Mouse (Mus musculus) layer of hippocampus, adult 18-20 months (tissue): ENCODE results near the gene Rnh1. TPM values are rescaled to one million over a fixed set of nuclear protein-coding genes. Genes with fewer than 3 reads are reported as not detected.
A peak's percentile ranks its signal among the peaks of the same experiment; 100 is the strongest.

Source experiments
- DNase-seq, 2 experiments: peaks; one replicate each; pipeline ENCODE4 v3.0.0; 2022; ENCODE audit warnings: low spot score in 2 of 2
- long read RNA-seq: library from polyadenylated mRNA; stranded (forward); transcript quantifications from one replicate; pipeline ENCODE4 v2.0.0, GENCODE M21; 2021
- total RNA-seq, 2 experiments: library from RNA; stranded (reverse); gene quantifications; 2 replicates each; pipeline ENCODE4 v1.2.3; 2021

The Rnh1 gene
- total RNA-seq: 10 to 100 TPM; 35.5 to 45.9 TPM
- long read RNA-seq, transcript Rnh1-201 (10 exons, 2,091 nt): minor isoform, 10 of 30 reads
- long read RNA-seq, transcript Rnh1-202 (10 exons, 1,656 nt): major isoform, 15 of 30 reads
- long read RNA-seq, partial matches to known transcripts: 4 of 30 reads
- long read RNA-seq, other reads (novel, unspliced or antisense): 1 of 30 reads

DNA sequence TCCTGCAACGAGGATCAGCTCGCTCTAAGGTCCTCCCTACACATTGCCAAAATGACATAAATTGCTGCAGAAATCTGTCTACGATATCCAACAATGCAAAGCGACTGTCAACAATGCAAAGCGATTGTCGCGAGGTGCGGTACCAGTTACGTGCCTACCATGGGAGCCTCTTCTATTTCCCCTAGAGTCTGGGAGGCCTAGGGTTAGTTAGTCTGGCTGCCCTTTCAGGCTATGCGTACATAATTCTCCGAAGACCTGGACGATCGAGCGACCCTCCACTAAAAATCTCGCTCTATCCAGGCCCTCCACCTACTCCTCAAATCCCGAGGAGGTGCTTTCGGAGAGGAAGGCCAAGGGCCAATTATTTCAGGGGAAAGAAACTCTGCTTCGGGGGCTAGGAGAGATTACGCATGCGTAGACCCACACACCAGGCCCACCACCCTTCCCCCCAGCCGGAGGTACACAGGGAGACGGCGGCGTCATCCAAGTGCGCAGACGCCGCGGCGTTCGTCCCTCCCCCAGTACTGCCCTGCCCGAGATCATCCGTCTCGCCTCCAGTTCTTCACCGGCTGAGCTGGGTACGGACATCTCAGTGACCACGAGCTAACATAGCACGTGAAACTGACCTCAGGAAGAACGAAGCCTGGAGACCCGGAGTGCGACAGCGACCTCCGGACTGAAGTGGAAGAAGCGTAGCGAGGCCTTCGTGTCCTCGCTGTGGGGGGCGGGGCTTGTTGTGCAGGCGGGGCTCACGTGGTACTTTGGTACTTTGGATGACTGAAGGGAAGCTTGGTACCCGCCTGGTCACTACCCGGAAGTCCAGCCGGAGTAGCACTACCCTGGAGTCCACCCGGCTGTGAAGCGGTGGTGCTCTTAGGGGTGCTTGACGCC, at the start of gene Rnh1:
Gene Rnh1 (minus strand): TSS at position 742 of the 891 bp plus-strand sequence.
- peak; percentile 91 to 96 for DNase-seq

DNA sequence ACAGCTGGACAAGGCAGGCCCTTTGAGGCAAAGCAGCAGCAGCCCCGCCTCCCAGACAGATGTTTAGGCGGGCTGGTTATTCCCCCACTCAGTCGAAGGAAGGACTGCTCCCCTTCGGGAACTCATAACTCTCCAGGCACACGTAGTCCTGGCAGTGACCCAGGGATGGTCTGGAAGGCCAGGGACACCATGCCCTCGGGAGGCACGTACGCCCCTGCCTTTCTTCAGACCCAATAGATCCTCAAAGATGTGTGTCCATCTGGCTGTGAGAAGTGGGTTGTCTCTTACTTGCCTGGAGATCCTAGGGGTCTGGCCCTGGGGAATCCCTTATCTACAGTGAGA, 49.4 kb upstream of the Rnh1 start:
- no peak for DNase-seq

DNA sequence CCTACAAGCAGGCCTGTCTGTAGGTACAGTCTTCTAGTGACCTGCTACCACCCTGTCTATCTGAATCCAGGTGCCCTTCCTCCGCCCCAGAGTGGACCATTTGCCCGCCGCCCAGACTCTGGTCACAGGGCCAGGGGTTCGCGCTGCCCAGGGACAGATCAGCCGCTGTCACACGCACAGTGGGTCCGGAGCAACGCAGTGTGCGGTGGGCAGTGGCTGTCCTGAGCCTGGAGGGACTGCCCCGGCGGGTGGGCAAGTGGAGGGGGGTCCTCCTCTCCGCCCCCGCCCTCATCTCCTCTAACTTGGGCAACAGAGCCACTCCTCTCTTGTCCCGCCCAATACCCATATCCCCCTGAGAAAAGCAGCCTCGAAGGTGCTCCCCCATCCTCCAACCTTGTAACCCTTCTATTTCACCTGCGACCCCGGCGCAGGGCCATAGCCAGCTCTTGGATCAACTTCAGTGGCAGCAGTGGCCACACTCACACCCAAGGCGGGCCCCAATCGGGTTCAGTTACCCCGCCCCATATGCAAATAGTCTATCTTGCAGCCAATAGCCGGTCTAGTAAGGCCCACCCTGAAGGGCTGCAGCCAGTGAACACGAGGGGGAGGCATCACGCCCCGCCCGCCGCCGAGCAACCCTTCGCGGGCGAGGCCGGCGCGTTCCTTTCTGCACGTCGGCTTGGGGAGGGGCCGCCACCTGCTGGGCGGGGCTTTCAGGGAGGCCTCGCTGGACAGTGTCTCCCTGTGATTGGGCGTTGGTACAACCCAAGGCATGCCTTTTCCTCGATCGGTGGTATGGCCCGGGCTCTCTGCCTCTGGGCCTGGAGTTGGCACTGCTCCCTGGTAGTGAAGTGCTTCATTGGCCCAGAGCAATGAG, 48.8 kb upstream of the Rnh1 start:
- peak; percentile 90 to 94 for DNase-seq

DNA sequence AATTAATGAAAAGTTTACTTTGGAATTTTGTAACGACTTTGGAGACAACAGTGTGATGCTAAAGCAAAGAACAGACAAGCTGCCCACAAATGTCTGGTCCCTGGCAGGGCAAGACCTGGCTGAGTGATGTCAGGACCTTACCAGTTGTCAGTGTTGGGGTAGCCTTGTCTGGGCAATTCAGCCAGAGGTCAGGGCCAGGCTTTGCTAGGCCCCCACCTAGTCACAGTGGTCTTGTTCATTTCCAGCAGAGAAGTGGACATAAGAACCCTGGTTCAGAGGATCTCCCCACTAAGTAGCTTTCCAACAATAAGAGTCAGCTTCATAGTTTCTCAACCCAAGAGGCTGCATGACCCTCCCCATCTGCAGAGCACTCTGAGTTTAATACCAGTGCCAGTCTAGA, 47.7 kb upstream of the Rnh1 start:
- DNase-seq: no peak

DNA sequence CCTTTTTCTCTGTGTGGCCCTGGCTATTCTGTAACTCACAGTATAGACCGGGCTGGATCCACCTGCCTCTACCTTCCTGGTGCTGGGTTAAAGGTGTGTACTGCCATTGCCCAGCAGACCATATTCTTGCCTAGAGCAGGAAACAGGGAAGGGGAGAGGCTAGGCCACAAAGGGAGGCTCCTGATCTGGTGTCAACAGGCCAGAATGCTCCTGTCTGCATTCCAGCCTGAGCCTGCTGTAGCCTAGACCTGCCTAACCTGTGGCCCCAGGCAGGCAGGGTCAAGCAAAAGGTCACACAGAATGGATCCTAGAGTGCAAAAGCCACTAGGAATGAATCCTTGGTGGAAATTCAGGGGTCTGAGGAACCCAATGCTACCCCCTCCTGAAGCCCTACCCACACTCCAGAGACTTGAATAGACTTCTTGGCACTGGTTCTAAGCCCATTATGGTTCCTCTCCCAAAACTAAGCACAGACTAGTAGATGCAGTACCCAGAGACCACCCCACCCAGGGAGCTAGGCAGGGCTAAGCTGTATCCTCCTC, 47.0 kb upstream of the Rnh1 start:
- DNase-seq: no peak

DNA sequence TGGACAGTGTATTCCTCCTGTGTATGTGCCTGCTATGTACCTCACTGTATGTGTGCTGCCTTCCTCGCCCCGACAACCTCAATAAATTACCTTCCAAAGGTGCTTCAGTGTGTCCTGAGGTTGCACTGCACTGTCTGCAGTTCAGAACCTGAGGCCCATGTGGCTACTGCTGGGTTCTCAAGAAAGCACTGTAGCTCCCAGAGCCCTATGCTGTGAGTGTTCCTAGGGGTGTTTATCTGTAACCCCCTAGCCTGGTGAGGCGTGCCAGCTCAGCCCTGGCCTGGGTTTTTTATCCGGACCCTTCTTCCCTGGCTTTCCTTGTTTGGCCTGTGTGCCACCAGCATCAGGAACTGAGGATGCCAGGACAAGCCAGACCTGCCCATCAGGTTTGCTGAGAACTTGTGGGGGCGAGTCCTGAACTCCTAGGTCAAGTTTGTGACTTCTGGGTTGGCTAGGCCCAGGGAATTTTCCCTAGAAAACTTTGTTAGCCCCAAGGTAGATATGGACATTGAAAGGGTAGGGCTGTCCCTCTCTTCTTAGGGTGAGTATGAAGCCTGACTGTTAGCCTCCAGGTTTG, 46.0 kb upstream of the Rnh1 start:
- no peak for DNase-seq

DNA sequence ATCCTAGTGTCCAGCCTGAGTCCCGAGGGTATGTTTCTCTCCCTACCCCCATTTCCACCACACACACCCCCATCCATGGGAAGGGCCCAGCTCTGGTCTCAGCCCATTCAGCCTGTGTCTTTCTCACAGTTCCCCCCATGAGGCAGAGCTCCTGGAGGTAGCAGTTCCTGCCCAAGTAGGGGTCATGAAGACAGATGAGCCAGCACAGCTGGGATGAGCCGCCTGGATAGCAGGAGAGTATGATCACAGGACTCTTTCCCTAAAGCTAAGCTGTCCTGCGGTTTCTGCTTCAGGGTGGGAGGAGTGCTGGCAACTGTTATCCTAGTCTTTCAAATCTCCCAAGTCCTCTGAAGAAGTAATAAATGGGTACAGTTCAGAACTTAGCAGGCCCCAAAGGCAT, 45.5 kb upstream of the Rnh1 start:
- DNase-seq: no peak

GRCm38 (mm10) chr7:141217343-141218013, 44.8 kb upstream of the Rnh1 start:
- DNase-seq: no peak

DNA sequence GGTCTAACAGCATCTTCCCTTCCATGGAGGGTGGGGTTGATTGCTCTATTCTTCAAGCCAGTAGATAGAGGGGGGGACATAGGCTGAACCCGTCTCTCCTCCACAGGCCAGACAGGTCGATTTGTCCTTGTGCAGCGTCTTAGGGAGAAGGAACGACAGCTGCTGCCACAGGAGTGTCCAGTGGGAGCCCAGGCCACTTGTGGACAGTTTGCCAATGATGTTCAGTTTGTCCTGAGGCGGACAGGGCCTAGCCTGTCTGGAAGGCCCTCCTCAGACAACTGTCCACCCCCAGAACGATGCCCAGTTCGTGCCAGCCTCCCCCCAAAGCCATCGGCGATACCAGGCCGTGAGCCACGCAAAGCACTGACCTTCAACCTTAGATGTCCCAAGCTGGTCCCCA, 44.2 kb upstream of the Rnh1 start:
- no peak for DNase-seq

DNA sequence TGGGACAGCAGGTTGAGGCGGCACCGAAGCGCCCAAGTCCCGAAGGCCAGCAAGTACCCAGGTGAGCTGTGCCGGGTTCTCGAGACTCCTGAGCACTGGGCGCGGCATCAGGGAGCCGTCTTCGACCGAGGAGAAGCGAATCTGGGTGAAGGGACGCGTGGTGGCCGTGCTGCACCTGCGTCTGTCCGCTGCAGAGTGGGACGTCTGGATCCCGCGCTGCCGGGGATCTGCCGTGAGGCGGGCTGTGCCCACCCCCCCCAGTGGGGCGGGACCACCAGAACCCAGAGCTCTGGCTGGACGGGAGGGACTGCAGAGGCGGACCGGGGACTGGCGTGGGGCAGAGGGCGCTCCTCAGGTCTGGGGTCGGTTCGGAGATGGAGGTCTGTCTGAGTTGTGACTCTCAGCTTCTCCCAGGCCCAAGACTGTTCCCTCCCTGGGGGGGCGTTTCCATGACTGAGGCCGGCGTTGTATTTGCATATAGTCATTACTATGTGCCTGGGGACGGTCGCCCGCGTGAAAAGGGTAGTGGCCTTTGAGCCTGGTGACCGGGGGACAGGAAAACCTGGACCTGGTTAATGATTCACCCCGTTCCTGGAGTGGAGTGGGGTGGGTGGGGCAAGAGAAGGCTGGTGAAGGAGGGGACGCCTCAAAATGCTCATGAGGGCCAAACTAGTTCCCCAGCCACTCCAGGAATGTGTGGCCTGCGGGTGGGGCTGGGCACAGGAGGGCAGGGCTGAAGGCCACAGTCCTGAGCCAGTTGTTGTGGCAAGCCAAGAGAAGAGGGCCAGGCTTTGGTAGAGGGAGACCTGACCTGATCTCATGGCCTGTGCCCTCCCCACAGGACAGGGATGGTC, 43.5 kb upstream of the Rnh1 start:
- DNase-seq: no peak

DNA sequence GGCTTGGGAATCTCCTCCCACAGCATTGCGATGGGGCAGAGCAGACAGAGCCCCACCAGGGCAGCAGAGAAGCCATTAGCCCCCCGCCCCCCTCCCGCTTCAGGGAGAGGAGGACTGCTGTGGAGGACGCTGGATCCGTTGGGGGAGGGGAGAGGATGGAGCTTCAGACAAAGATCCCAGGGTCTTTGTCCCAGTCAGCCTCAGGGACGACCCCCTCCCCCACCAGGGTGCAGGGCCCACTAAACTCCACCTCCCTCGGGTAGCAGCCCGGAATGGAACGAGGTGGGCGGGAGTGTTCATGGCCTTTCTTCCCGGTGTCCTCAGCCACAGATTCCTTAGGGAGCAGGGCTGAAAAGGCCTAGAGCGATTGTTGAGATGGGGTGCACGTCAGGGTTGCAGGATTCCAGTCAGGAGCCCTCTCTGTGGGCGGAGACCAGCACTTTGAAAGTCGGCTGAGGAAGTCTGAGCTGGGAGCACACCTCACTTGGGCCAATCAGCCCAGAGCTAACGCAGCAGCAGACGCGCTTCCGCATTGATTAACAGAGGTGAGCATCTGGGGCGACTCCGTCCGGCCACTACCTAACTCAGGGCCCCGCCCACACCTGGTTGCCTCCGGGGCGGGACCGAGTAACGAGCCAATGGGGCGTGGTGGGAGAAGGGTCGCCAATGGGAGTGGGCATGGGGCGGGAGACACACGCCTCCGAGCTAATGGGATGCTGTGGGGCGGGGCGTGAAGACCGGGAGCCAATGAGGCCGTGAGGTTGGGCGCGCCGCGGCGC, 42.6 kb upstream of the Rnh1 start, which contains the start of gene Rassf7:
Gene Rassf7 (plus strand): TSS at position 760 of the 779 bp plus-strand sequence.
- peak; percentile 68 to 79 for DNase-seq

GRCm38 (mm10) chr7:141214310-141214709, 41.7 kb upstream of the Rnh1 start:
- no peak for DNase-seq

DNA sequence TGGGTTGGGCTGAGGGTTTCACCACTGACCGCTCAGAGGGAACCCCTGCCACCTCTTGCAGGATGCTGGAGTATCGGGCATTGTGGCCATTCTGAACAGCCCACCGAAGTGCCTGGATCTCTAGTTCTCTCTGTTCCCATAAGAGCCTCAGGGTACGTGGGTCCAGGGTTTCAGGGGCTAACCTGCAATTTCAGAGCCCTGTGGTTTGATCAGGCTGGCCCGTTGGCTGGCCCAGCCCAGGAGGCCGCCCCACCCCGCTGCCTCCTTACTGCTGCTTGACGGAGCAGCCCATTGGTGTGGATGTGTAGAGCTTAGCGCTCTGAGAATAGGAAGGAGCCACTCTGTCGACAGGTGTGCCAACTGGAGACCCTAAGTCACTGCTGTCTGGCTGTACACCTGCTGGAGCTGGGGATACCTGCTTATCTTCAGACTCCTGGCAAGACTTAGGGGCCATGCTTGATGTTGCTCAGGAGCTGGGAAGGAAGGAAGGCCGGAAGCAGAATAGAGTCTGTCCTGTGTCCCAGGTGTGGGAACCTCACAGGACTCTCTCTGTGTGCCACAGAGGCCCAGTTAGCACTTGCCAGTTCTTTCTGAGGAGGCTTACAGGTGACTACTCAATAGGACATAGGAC, 41.1 kb upstream of the Rnh1 start, which contains the start of gene Lmntd2:
Gene Lmntd2 (minus strand): TSS at position 476 of the 631 bp plus-strand sequence.
- no peak for DNase-seq

- DNase-seq: no peak
These were observed 40.5 kb upstream of the Rnh1 start for GRCm38 (mm10) chr7:141213133-141213532.

DNA sequence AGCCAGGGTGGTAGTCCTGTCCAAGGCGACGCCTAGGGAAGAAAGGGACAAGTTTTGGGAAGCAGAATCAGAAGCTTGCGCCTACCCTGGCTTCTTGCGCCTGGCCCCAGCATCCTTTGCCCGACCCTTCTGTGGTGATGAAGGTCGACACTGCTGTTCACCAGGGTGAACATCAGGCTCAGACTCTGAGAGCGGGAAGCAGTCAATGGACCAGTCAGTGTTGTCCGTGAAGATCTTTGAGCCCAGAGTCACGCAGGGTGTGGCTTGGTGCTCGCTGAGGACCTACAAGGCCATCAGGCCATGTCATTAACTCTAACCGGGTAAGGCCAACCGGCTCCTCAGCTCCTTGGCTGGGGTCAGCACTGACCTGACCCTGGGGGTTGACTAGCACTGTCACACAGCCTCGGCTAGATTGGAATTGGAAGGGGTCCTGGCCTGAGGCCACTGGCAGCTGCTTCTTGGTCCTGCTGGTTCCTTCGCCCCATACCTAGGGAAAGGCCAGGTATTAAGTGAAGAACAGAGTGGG, 38.0 kb upstream of the Rnh1 start:
- no peak for DNase-seq

DNA sequence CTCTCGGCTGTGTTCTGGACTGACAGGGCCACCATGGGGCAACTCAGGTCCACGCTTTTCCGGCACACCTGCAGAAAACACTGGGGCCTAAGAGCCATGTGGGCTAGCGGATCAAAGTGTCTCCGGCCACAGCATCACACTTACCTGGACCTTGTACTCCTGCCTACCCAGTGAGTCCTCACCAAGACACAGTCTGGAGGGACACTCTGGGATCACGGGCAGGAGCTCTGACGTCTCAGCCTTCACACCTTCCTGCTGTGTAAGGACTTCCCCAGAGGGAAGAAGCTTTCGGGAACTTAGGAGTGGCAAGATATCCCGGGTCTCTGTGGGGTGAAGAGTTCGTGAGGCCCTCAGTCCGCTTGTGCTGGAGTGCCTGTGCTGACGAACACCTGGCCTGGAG, 37.5 kb upstream of the Rnh1 start:
- DNase-seq: no peak

DNA sequence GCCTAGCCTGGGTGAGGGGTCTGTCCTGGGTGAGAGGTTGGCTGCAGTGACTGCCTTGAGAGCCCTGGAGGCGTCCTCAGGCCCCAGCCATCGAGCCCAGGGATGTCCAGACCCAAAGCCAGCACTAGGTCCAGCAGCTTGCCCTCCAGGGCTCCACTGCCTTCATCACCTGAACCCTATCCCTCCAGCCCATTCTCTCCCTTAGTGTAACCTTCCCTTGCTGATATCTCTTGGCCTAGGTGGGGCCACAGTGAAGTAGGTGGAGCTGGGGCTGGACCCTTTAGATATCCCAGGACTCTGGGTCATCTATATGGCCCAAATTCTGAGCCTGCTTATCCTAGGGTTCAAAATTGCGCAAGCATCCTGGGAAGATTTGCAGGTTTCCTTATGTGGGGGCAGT, 36.9 kb upstream of the Rnh1 start:
- DNase-seq: no peak
